Mouse (Mus musculus): Measurements from ENCODE around the gene Prkca. TPM values are rescaled to one million over a fixed set of nuclear protein-coding genes. Genes with fewer than 3 reads are reported as not detected.

Gene Prkca
- total RNA-seq, 2 experiments from 2014 or later = 186 to 189 TPM

DNA sequence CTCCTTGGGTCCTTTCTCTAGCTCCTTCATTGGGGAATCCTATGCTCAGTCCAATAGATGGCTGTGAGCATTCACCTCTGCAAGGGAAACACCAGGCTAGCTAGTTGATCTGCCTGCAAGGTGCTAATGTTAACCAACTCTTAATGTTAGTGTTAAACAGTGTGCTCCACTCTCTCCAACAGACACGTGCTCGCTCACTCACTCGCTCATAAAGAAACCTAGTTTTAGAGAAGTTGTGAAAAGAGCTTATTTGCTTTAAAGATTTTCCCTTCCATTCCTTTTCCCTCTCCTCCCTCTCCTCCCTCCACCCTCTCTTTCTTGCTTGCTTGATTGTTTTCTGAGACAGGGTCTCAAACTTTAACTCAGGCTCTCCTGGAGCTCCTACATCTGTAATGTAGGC lies 266.2 kb downstream of the Prkca start:
- no peak for DNase-seq (ENCODE audit: extremely low spot score in 1 of 2, low spot score in 2 of 2)
- no peak for TF ChIP-seq CTCF (IDR thresholded peaks at IDR 0.05)
- Histone ChIP-seq H3K27ac (no peak overlapping the region), H3K4me3 (no peak overlapping the region)
- intact Hi-C loops (cut with DNase I) = no loop called here

- DNase-seq (ENCODE audit: extremely low spot score in 1 of 2, low spot score in 2 of 2) = no peak
- peak; percentile 23 for TF ChIP-seq CTCF (IDR thresholded peaks at IDR 0.05)
- intact Hi-C loops (cut with DNase I) = no loop called here
- no peak overlapping the region for H3K4me3 ChIP-seq
- H3K27ac ChIP-seq = no peak overlapping the region
Observed at GRCm38 (mm10) chr11:108072606-108073243, 271.0 kb downstream of the Prkca start.

- Histone ChIP-seq H3K4me3 (no peak overlapping the region), H3K27ac (no peak overlapping the region)
- no peak for DNase-seq (ENCODE audit: extremely low spot score in 1 of 2, low spot score in 2 of 2)
- no peak for TF ChIP-seq CTCF (IDR thresholded peaks at IDR 0.05)
- intact Hi-C loops (cut with DNase I) = no loop called here
Observed at GRCm38 (mm10) chr11:108071230-108071629, 272.5 kb downstream of the Prkca start.

DNA sequence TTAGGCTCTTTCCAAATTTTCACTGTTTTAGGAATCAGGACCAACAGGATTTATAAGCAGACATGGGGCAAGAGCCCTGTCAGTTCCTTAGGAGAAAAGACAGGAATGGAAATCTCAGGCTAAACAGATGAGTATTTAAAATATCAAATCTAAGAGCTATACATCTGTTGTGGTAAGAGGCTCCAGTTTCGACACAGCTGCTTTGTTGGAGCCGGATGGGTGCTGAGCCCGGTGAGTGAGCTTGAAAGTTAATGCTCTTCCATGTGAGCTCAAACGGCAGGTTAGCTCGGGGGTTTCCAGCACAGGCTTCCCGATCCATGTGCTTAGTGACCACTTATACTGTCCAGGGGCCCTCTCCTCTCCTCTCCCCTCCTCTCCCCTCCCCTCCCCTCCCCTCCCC lies 273.7 kb downstream of the Prkca start:
- no peak overlapping the region for H3K4me3 ChIP-seq
- no peak overlapping the region for H3K27ac ChIP-seq
- DNase-seq (ENCODE audit: extremely low spot score in 1 of 2, low spot score in 2 of 2) = no peak
- no peak for TF ChIP-seq CTCF (IDR thresholded peaks at IDR 0.05)
- intact Hi-C loops (cut with DNase I) = no loop called here

DNA sequence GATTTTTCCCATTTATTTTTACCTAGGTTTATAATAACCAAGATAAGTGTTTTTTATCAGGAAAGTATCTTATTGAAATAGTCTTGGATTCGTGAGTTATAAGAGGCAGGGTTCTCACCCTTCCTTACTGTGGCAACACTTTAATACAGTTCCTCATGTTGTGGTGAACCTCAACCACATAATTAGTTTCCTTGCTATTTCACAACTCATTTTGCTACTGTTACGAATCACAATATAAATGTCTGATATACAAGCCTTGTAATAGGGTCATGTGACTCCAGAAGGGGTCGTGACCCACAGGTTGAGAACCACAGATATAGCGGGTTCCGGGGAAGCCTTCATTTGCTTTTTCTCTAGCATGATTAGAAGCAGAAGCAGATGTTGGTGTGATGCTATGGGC lies 275.3 kb downstream of the Prkca start:
- Histone ChIP-seq H3K4me3 (no peak overlapping the region), H3K27ac (no peak overlapping the region)
- TF ChIP-seq CTCF (IDR thresholded peaks at IDR 0.05) = no peak
- intact Hi-C loops (cut with DNase I) = no loop called here
- no peak for DNase-seq (ENCODE audit: extremely low spot score in 1 of 2, low spot score in 2 of 2)

GRCm38 (mm10) chr11:108067161-108067560 lies 276.6 kb downstream of the Prkca start:
- Histone ChIP-seq H3K27ac (no peak overlapping the region), H3K4me3 (no peak overlapping the region)
- no peak for DNase-seq (ENCODE audit: extremely low spot score in 1 of 2, low spot score in 2 of 2)
- TF ChIP-seq CTCF (IDR thresholded peaks at IDR 0.05) = no peak
- intact Hi-C loops (cut with DNase I) = no loop called here

DNA sequence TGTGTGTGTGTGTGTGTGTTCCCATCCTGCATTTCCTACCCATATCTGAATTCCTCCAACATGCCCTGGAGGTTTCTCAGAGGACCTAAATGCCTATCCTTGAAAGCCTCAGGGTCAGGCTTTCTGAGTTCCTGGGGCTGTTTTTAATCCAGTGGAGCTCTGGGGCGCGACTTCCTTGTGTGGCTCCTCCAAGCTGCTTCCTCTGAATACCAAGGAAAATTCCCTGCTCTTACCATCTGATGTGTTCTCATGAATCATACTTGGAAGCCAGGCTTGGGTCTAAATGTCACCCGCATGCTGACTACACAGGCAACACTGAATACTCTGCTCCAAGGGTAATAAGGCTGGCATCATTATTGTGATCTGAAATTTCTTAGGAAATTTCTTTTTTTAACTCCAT lies 279.3 kb downstream of the Prkca start:
- TF ChIP-seq CTCF (IDR thresholded peaks at IDR 0.05) = no peak
- no peak overlapping the region for H3K4me3 ChIP-seq
- peak in 1 of 2 experiments; percentile 28 for DNase-seq (ENCODE audit: extremely low spot score in 1 of 2, low spot score in 2 of 2)
- peak overlapping the region; percentile 40 for H3K27ac ChIP-seq
- intact Hi-C loops (cut with DNase I) = loop anchor here (5.0 kb wide), 2 partner anchors 73 to 113 kb away; no protein-coding TSS in a partner anchor

DNA sequence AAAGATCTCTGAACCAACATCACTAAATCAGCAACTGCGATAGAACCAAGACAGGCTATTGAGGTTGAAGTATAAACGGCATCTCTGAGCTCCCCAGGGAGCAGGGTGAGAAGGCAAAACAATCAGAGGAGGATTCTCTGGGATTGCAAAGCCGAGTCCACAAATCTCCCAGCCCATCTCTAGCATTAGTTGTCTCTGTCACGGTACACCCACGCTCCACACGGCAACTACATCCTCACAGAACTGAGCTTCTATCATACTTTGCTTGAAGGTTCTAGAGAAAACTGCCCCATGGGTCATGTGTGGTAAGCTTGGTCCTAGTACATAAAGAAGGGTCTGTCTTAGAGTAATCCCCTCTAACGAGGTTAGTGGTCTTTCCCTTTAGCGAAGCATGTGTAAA lies 280.6 kb downstream of the Prkca start:
- no peak for TF ChIP-seq CTCF (IDR thresholded peaks at IDR 0.05)
- intact Hi-C loops (cut with DNase I) = loop anchor here (5.0 kb wide), 2 partner anchors 74 to 114 kb away; no protein-coding TSS in a partner anchor
- no peak for DNase-seq (ENCODE audit: extremely low spot score in 1 of 2, low spot score in 2 of 2)
- peak overlapping the region; percentile 86 for H3K27ac ChIP-seq
- H3K4me3 ChIP-seq = no peak overlapping the region

DNA sequence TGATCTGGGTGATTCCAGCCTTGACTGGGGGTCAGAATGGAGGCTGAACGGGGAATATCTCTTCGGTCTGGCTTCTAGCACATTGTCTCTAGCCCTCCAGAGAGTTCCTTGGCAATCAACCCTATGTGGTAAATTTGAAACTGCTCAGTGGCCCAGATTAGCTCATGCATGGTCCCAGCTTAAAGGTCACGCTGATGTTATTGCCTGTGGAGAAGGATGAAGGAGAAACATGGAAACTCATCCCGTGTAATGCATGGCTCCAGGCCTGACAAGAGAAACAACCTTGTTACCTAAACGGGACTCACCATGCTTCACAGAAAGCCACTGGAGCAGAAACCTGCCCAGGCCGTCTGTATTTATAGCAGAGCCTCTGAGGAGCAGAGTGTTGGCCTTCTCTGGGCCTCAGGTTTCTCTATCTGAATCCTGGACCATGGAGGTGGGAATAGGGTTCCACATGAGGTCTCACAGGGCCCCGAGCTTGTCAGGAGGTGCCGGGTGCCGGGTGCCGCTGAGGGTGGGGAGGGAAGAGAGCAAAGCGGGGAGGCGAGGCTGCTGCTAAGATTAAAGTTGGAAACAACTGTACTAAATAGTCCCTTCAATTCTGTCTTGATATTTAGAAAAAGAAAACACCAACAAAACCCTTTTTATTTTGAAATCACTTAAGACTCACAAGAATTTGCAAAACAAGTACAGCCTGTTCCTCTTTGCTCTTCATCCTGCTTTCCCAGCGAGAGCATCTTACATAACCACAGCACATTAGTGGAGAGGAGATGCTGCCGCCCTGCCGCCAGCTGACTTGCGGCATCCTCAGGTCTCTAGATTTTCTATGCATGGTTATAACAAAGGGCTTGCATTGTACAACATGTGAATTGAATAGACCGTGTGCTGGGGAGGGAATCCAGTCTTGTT lies 281.9 kb downstream of the Prkca start:
- peak; percentile 2 for TF ChIP-seq CTCF (IDR thresholded peaks at IDR 0.05)
- Histone ChIP-seq H3K27ac (peak overlapping the region; percentile 86), H3K4me3 (no peak overlapping the region)
- intact Hi-C loops (cut with DNase I) = loop anchor here (5.0 kb wide), 2 partner anchors 75 to 115 kb away; no protein-coding TSS in a partner anchor
- DNase-seq (ENCODE audit: extremely low spot score in 1 of 2, low spot score in 2 of 2) = peak in 1 of 2 experiments; percentile 55

GRCm38 (mm10) chr11:108057138-108057537 lies 286.6 kb downstream of the Prkca start:
- DNase-seq (ENCODE audit: extremely low spot score in 1 of 2, low spot score in 2 of 2) = no peak
- TF ChIP-seq CTCF (IDR thresholded peaks at IDR 0.05) = no peak
- intact Hi-C loops (cut with DNase I) = no loop called here
- peak overlapping the region; percentile 58; the same call in 1 of the 2 replicates for H3K27ac ChIP-seq
- no peak overlapping the region for H3K4me3 ChIP-seq

GRCm38 (mm10) chr11:108054647-108055046 lies 289.1 kb downstream of the Prkca start:
- TF ChIP-seq CTCF (IDR thresholded peaks at IDR 0.05) = no peak
- peak in 1 of 2 experiments; percentile 34 for DNase-seq (ENCODE audit: extremely low spot score in 1 of 2, low spot score in 2 of 2)
- intact Hi-C loops (cut with DNase I) = no loop called here
- Histone ChIP-seq H3K27ac (peak overlapping the region; percentile 36; the same call in 1 of the 2 replicates), H3K4me3 (no peak overlapping the region)

DNA sequence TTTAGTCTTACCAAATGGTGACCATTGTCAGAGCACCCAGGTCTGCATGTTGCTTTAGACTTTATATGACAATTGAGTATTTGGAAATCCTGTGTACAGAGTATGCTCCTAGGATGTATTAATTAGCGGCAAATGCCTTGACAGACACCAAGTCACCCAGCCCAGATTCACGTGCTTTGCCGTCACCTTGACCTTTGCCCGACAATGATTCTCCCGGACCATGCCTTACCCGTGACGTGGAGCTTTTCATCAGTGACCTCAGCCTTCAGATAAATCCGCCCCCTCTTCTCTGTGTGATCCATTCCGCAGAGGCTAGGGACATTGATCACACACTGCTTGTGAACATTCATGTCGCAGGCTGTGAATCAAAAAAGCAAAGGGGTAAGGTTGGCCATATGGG lies 290.0 kb downstream of the Prkca start:
- no peak for DNase-seq (ENCODE audit: extremely low spot score in 1 of 2, low spot score in 2 of 2)
- Histone ChIP-seq H3K27ac (no peak overlapping the region), H3K4me3 (no peak overlapping the region)
- no peak for TF ChIP-seq CTCF (IDR thresholded peaks at IDR 0.05)
- intact Hi-C loops (cut with DNase I) = no loop called here
